Mouse (Mus musculus): Measurements from ENCODE around the gene Fam81b.

- TF ChIP-seq CTCF (IDR thresholded peaks at IDR 0.05; ENCODE audit: extremely low read depth, insufficient read length, insufficient replicate concordance, low read depth, low read length), result no peak
- no peak for TF ChIP-seq POLR2A (IDR thresholded peaks at IDR 0.05; ENCODE audit: low read depth, low read length)
These were observed 55.8 kb downstream of the Fam81b start for GRCm38 (mm10) chr13:76249066-76249465.

Data from small intestine, adult 2 months (tissue).